Mouse (Mus musculus) liver, embryonic 14.5 days (tissue): ENCODE results near the gene Smtnl2.
A peak's percentile ranks its signal among the peaks of the same experiment; 100 is the strongest.

Source experiments
- CTCF ChIP-seq: IDR thresholded peaks from 2 replicates; pipeline ENCODE4 v1.5.1; 2016; ENCODE audit warnings: antibody characterized with exemption, low read depth, control low read depth
- EP300 ChIP-seq: IDR thresholded peaks from 2 replicates; pipeline ENCODE4 v1.6.1; 2016; ENCODE audit warnings: antibody characterized with exemption, low read depth

DNA sequence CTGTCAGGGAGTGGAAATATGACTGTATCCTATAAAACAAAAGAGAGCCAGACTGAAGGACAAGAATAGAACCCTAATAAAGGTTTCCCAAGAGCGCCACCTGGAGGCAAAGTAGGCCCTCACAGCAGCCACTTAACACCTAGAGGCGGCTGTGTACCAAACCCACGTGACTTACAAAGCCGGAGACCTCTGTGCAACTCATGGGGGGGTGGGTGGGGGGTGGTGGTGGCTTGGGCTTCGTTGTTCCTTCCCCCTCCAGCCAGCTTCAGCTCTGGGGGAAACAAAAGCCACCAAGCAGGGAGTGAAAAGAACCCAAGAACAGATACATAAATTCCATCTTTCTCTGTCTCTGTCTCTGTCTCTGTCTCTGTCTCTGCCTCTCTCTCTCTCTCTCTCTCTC, 17.2 kb upstream of the Smtnl2 start:
- TF ChIP-seq CTCF (peak; percentile 74), EP300 (no peak)
